Mouse (Mus musculus) embryonic facial prominence, embryonic 15.5 days (tissue): ENCODE results near the gene Ptgis. TPM values are rescaled to one million over a fixed set of nuclear protein-coding genes. Genes with fewer than 3 reads are reported as not detected.

Experiments used
- ATAC-seq: fragments of 200-750 bp; cut with Nextera tagmentation; 2 replicates; pipeline ENCODE4 v1.8.0; 2017; ENCODE audit warnings: low read depth, moderate TSS enrichment; ENCODE audit not compliant: insufficient number of reproducible peaks, low FRiP score, low TSS enrichment
- H3K27ac ChIP-seq: fragments of 300-500 bp; sonication (generic); replicated peaks from 2 replicates; pipeline ENCODE4 v1.5.1; 2015; ENCODE audit warnings: mild to moderate bottlenecking, inconsistent platforms
- H3K27me3 ChIP-seq: fragments of 300-500 bp; sonication (generic); 2 replicates; pipeline ENCODE4 v1.6.1; 2015; ENCODE audit warnings: inconsistent platforms
- H3K36me3 ChIP-seq: fragments of 300-500 bp; sonication (generic); 2 replicates; pipeline ENCODE4 v1.6.1; 2015; ENCODE audit warnings: mild to moderate bottlenecking, inconsistent platforms
- H3K4me1 ChIP-seq: fragments of 300-500 bp; sonication (generic); 2 replicates; pipeline ENCODE4 v1.6.1; 2015; ENCODE audit warnings: inconsistent platforms
- H3K4me2 ChIP-seq: fragments of 300-500 bp; sonication (generic); replicated peaks from 2 replicates; pipeline ENCODE4 v1.6.1; 2015; ENCODE audit warnings: mild to moderate bottlenecking, inconsistent platforms
- H3K4me3 ChIP-seq: fragments of 300-500 bp; sonication (generic); replicated peaks from 2 replicates; pipeline ENCODE4 v1.5.1; 2015; ENCODE audit warnings: mild to moderate bottlenecking, inconsistent platforms
- H3K9ac ChIP-seq: fragments of 300-500 bp; sonication (generic); 2 replicates; pipeline ENCODE4 v1.6.1; 2015; ENCODE audit warnings: inconsistent platforms
- H3K9me3 ChIP-seq: fragments of 300-500 bp; sonication (generic); replicated peaks from 2 replicates; pipeline ENCODE4 v1.6.1; 2016; ENCODE audit warnings: inconsistent platforms
- WGBS: fragments of 180-500 bp; shearing (Covaris S2); methylation state at CpG from one replicate; pipeline ENCODE4 v1.1.7; 2015; 5-methylcytosine and 5-hydroxymethylcytosine counted together
- polyA plus RNA-seq: library from polyadenylated mRNA; unstranded; fragments of >200 nt; fragmentation: Nextera tagmentation; extraction: Ambion mirVana; gene quantifications from 2 replicates; pipeline ENCODE4 v1.2.1, GENCODE M21; 2015

The Ptgis gene
- polyA plus RNA-seq, 1 experiment from 2014 or later, result 33.1 TPM

- no peak for ATAC-seq
- Histone ChIP-seq H3K36me3 (no peaks in the 10 kb centered on the region), H3K4me2 (no peak overlapping the region), H3K27me3 (no peaks in the 10 kb centered on the region), H3K4me1 (peaks cover 12% of the 10 kb centered on the region), H3K9ac (no peak overlapping the region), H3K4me3 (no peak overlapping the region), H3K27ac (no peak overlapping the region), H3K9me3 (no peaks in the 10 kb centered on the region)
- WGBS, result 94% methylated on average over 8 of the region's 8 CpGs
These were observed 22.8 kb upstream of the Ptgis start for GRCm38 (mm10) chr2:167263040-167263810.

GRCm38 (mm10) chr2:167262433-167262832 lies 22.0 kb upstream of the Ptgis start:
- 81% methylated on average over 10 of the region's 10 CpGs for WGBS
- H3K4me2 ChIP-seq, result no peak overlapping the region
- H3K4me1 ChIP-seq, result peaks cover 12% of the 10 kb centered on the region
- no peak overlapping the region for H3K9ac ChIP-seq
- no peaks in the 10 kb centered on the region for H3K9me3 ChIP-seq
- ATAC-seq, result no peak
- H3K36me3 ChIP-seq, result no peaks in the 10 kb centered on the region
- H3K4me3 ChIP-seq, result no peak overlapping the region
- H3K27ac ChIP-seq, result no peak overlapping the region
- H3K27me3 ChIP-seq, result no peaks in the 10 kb centered on the region

DNA sequence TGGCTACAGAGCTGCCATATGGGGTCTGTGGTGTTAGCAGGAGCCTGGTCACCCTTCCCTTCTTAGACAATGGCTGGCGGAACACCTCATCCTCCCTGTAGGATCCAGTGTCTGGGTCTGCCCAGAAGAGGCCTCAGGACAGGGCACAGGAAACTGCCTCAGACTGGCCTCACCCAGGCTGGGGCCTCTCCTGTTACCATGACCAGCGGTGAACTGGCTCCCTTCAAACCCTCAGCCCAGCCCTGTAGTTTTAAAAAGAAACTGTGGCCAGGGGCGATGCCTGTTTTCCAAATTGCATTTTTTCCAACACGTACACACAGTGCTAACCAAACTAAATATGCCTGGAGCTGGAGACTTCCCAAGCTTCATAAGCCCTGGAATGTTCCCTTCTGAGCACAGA lies 20.7 kb upstream of the Ptgis start:
- H3K27ac ChIP-seq, result peak overlapping the region; percentile 82
- peaks cover 12% of the 10 kb centered on the region for H3K4me1 ChIP-seq
- no peak overlapping the region for H3K9ac ChIP-seq
- H3K36me3 ChIP-seq, result no peaks in the 10 kb centered on the region
- ATAC-seq, result peak; percentile 85
- no peaks in the 10 kb centered on the region for H3K27me3 ChIP-seq
- H3K4me3 ChIP-seq, result no peak overlapping the region
- H3K9me3 ChIP-seq, result no peaks in the 10 kb centered on the region
- H3K4me2 ChIP-seq, result no peak overlapping the region
- 44% methylated on average over 4 of the region's 4 CpGs for WGBS

DNA sequence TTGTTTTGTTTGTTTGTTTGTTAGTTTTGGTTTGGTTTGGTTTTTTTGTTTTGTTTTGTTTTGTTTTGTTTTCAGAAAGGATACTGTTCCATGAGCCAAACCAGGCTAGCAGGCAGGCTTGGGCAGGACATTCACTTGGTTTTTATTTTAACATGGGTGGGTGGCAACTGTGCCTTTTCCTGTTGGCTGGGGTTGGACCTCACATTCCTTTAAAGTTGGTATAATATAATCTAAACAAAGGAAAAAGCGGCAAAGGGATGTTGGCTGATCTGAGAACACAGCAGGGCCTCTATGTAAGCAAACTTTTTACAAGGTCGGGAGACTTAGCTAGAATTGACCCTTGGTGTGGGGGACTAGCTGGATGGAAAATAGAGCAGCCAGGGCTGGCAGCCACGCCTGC lies 17.4 kb upstream of the Ptgis start:
- 54% methylated on average over 3 of the region's 3 CpGs for WGBS
- no peaks in the 10 kb centered on the region for H3K9me3 ChIP-seq
- no peak overlapping the region for H3K4me2 ChIP-seq
- H3K4me3 ChIP-seq, result no peak overlapping the region
- ATAC-seq, result no peak
- H3K4me1 ChIP-seq, result peaks cover 12% of the 10 kb centered on the region
- no peak overlapping the region for H3K9ac ChIP-seq
- H3K27me3 ChIP-seq, result no peaks in the 10 kb centered on the region
- H3K36me3 ChIP-seq, result no peaks in the 10 kb centered on the region
- H3K27ac ChIP-seq, result no peak overlapping the region

DNA sequence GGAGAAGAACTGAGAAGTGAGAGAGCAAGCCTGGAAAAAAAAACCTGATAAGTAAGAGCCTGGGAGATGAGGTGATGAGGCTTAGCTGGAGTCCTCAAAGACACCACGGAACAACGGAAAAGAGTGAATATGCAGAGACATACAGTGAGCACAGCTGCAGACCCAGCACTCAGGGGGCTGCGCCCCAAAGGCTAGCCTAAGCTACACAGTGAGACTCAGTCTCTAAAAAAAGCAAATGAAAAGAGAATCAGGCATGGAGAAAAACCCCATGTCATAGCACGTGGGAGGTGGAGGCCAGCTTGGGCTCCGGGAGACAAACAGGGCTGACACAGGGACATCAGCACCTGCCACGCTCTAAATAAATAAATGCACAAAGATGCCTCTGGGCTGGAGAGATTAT lies 14.4 kb upstream of the Ptgis start:
- no peaks in the 10 kb centered on the region for H3K36me3 ChIP-seq
- H3K9ac ChIP-seq, result no peak overlapping the region
- no peak for ATAC-seq
- peaks cover 16% of the 10 kb centered on the region for H3K4me1 ChIP-seq
- no peaks in the 10 kb centered on the region for H3K27me3 ChIP-seq
- no peak overlapping the region for H3K4me2 ChIP-seq
- 66% methylated on average over 6 of the region's 6 CpGs for WGBS
- H3K4me3 ChIP-seq, result no peak overlapping the region
- no peaks in the 10 kb centered on the region for H3K9me3 ChIP-seq
- H3K27ac ChIP-seq, result no peak overlapping the region

DNA sequence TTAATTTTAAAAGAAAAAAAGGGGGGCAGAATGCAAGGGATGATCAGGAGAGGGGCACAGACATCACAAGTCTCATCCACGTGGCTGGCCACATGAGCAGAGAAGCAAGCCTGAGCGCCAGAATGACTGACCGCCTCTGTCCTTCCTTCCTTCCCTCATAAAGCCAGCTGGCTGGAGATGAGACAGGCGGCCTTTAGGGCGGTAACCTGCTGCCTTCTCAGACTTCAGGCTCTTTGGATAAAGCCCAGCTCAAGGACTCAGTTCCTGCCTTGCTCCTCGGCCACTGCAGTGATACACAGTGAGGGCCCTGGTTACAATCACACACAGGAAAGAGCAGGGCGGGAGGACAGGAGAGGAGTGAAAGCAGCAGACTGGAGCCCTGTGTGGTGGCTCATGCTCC lies 13.8 kb upstream of the Ptgis start:
- H3K27ac ChIP-seq, result no peak overlapping the region
- no peak overlapping the region for H3K4me3 ChIP-seq
- no peaks in the 10 kb centered on the region for H3K36me3 ChIP-seq
- no peak overlapping the region for H3K9ac ChIP-seq
- no peak overlapping the region for H3K4me2 ChIP-seq
- H3K27me3 ChIP-seq, result no peaks in the 10 kb centered on the region
- WGBS, result 64% methylated on average over 7 of the region's 7 CpGs
- ATAC-seq, result no peak
- H3K4me1 ChIP-seq, result peaks cover 18% of the 10 kb centered on the region
- no peaks in the 10 kb centered on the region for H3K9me3 ChIP-seq

DNA sequence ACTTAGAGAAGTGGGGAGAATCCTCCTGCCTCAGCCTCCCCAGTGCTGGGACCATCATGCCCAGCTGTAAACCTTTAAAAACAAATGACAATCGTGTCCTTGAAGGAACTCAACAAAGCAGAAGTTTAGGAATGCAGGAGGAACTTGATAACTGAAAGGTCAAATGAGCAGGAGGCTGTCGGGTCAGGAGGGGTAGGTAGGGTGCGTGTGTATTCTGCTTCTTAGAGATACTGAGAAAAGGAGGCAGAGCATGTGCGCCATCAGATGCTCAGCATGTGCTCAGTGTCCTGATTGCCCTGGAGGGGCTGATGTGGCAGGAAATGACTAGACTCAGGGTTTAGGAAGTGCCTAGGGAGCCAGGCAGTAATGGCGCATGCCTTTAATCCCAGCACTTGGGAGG lies 13.1 kb upstream of the Ptgis start:
- WGBS, result 87% methylated on average over 5 of the region's 5 CpGs
- ATAC-seq, result no peak
- Histone ChIP-seq H3K27ac (no peak overlapping the region), H3K9ac (no peak overlapping the region), H3K9me3 (no peaks in the 10 kb centered on the region), H3K4me1 (peaks cover 18% of the 10 kb centered on the region), H3K27me3 (no peaks in the 10 kb centered on the region), H3K4me3 (no peak overlapping the region), H3K4me2 (no peak overlapping the region), H3K36me3 (no peaks in the 10 kb centered on the region)

GRCm38 (mm10) chr2:167252057-167252687 lies 11.8 kb upstream of the Ptgis start:
- Histone ChIP-seq H3K27me3 (no peaks in the 10 kb centered on the region), H3K36me3 (no peaks in the 10 kb centered on the region), H3K4me3 (no peak overlapping the region), H3K9ac (no peak overlapping the region), H3K27ac (peak overlapping the region; percentile 63; the same call in 1 of the 2 replicates), H3K9me3 (no peaks in the 10 kb centered on the region), H3K4me2 (no peak overlapping the region), H3K4me1 (peaks cover 18% of the 10 kb centered on the region)
- 32% methylated on average over 3 of the region's 3 CpGs for WGBS
- no peak for ATAC-seq

- Histone ChIP-seq H3K4me2 (no peak overlapping the region), H3K27ac (peak overlapping the region; percentile 55; the same call in 1 of the 2 replicates), H3K36me3 (no peaks in the 10 kb centered on the region), H3K27me3 (no peaks in the 10 kb centered on the region), H3K9ac (no peak overlapping the region), H3K4me1 (peaks cover 18% of the 10 kb centered on the region), H3K9me3 (no peaks in the 10 kb centered on the region), H3K4me3 (no peak overlapping the region)
- WGBS, result 23% methylated on average over 7 of the region's 7 CpGs
- ATAC-seq, result no peak
These were observed 10.4 kb upstream of the Ptgis start for GRCm38 (mm10) chr2:167250736-167251337.

GRCm38 (mm10) chr2:167250003-167250735 lies 9.8 kb upstream of the Ptgis start:
- Histone ChIP-seq H3K27ac (0 out of 2 replicates have a peak overlapping the region, but pooled peaks have one; percentile 31), H3K4me2 (no peak overlapping the region), H3K9me3 (no peaks in the 10 kb centered on the region), H3K27me3 (no peaks in the 10 kb centered on the region), H3K9ac (no peak overlapping the region), H3K4me3 (no peak overlapping the region), H3K36me3 (no peaks in the 10 kb centered on the region), H3K4me1 (peaks cover 18% of the 10 kb centered on the region)
- no peak for ATAC-seq
- WGBS, result 55% methylated on average over 7 of the region's 11 CpGs

DNA sequence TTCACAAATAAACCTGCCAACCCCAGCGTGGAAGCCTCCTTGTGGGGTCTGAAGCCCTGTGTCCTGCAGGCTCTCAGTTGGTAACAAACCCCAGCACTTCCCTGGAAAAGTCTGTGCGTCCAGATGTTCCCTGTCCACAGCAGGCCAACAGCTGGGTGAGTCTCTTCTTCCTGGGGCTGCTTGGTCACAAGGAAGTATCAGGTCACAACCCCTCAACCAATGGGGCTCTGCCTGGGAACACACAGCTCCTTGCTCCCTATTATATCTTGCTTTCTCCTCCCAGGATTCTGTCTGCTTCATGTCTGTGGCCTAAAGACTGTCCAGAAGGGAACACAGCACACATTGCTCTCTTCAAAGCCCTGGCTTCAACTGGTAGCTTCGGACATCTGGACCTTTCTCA lies 9.2 kb upstream of the Ptgis start:
- Histone ChIP-seq H3K27ac (0 out of 2 replicates have a peak overlapping the region, but pooled peaks have one; percentile 31), H3K36me3 (no peaks in the 10 kb centered on the region), H3K4me3 (no peak overlapping the region), H3K4me1 (peaks cover 18% of the 10 kb centered on the region), H3K4me2 (no peak overlapping the region), H3K9me3 (no peaks in the 10 kb centered on the region), H3K9ac (no peak overlapping the region), H3K27me3 (no peaks in the 10 kb centered on the region)
- WGBS, result 41% methylated on average over 3 of the region's 3 CpGs
- no peak for ATAC-seq
